Mouse (Mus musculus): ENCODE data around the gene Gtpbp8.
A peak's percentile ranks its signal among the peaks of the same experiment; 100 is the strongest.

The Gtpbp8 gene

GRCm38 (mm10) chr16:44745866-44746562 is at the start of gene Gtpbp8:
Gtpbp8 (minus strand) TSS chr16:44746363.
- DNase-seq (ENCODE audit: inconsistent ontology term), result peak; percentile 84

GRCm38 (mm10) chr16:44794416-44794815 is 48.3 kb upstream of the Gtpbp8 start:
- no peak for DNase-seq (ENCODE audit: inconsistent ontology term)

GRCm38 (mm10) chr16:44786934-44787333 is 40.8 kb upstream of the Gtpbp8 start:
- DNase-seq (ENCODE audit: inconsistent ontology term), result no peak

GRCm38 (mm10) chr16:44780751-44781150 is 34.6 kb upstream of the Gtpbp8 start:
- no peak for DNase-seq (ENCODE audit: inconsistent ontology term)

- no peak for DNase-seq (ENCODE audit: inconsistent ontology term)
Measured at GRCm38 (mm10) chr16:44779494-44779893, 33.3 kb upstream of the Gtpbp8 start.

- no peak for DNase-seq (ENCODE audit: inconsistent ontology term)
Measured at GRCm38 (mm10) chr16:44778538-44779147, 32.5 kb upstream of the Gtpbp8 start.

- DNase-seq (ENCODE audit: inconsistent ontology term), result no peak
Measured at GRCm38 (mm10) chr16:44774201-44774600, 28.0 kb upstream of the Gtpbp8 start.

GRCm38 (mm10) chr16:44773673-44774072 is 27.5 kb upstream of the Gtpbp8 start:
- DNase-seq (ENCODE audit: inconsistent ontology term), result no peak

- DNase-seq (ENCODE audit: inconsistent ontology term), result no peak
Measured at GRCm38 (mm10) chr16:44772577-44772976, 26.4 kb upstream of the Gtpbp8 start.

GRCm38 (mm10) chr16:44767967-44768366 is 21.8 kb upstream of the Gtpbp8 start:
- DNase-seq (ENCODE audit: inconsistent ontology term), result peak; percentile 57

- no peak for DNase-seq (ENCODE audit: inconsistent ontology term)
Measured at GRCm38 (mm10) chr16:44767506-44767905, 21.3 kb upstream of the Gtpbp8 start.

GRCm38 (mm10) chr16:44766320-44766892 is 20.2 kb upstream of the Gtpbp8 start:
- no peak for DNase-seq (ENCODE audit: inconsistent ontology term)

GRCm38 (mm10) chr16:44765555-44766319 is 19.6 kb upstream of the Gtpbp8 start, which contains the start of gene Cd200r1:
Cd200r1 (plus strand) TSS chr16:44765736.
- no peak for DNase-seq (ENCODE audit: inconsistent ontology term)

GRCm38 (mm10) chr16:44761811-44762210 is 15.6 kb upstream of the Gtpbp8 start:
- DNase-seq (ENCODE audit: inconsistent ontology term), result no peak

GRCm38 (mm10) chr16:44757700-44758099 is 11.5 kb upstream of the Gtpbp8 start:
- DNase-seq (ENCODE audit: inconsistent ontology term), result no peak

- no peak for DNase-seq (ENCODE audit: inconsistent ontology term)
Measured at GRCm38 (mm10) chr16:44748007-44748406, 1.8 kb upstream of the Gtpbp8 start.

- DNase-seq (ENCODE audit: inconsistent ontology term), result no peak
Measured at GRCm38 (mm10) chr16:44745471-44745865, 695 bp downstream of the Gtpbp8 start.

GRCm38 (mm10) chr16:44742753-44743152 is 3.4 kb downstream of the Gtpbp8 start:
- DNase-seq (ENCODE audit: inconsistent ontology term), result no peak

- DNase-seq (ENCODE audit: inconsistent ontology term), result no peak
Measured at GRCm38 (mm10) chr16:44736118-44736517, 10.0 kb downstream of the Gtpbp8 start.

- no peak for DNase-seq (ENCODE audit: inconsistent ontology term)
Measured at GRCm38 (mm10) chr16:44735676-44736075, 10.5 kb downstream of the Gtpbp8 start.

- DNase-seq (ENCODE audit: inconsistent ontology term), result no peak
Measured at GRCm38 (mm10) chr16:44734059-44734458, 12.1 kb downstream of the Gtpbp8 start.

GRCm38 (mm10) chr16:44727525-44727924 is 18.6 kb downstream of the Gtpbp8 start:
- no peak for DNase-seq (ENCODE audit: inconsistent ontology term)
